Mouse (Mus musculus): ENCODE measurements around the gene Tymp.

The Tymp gene

DNA sequence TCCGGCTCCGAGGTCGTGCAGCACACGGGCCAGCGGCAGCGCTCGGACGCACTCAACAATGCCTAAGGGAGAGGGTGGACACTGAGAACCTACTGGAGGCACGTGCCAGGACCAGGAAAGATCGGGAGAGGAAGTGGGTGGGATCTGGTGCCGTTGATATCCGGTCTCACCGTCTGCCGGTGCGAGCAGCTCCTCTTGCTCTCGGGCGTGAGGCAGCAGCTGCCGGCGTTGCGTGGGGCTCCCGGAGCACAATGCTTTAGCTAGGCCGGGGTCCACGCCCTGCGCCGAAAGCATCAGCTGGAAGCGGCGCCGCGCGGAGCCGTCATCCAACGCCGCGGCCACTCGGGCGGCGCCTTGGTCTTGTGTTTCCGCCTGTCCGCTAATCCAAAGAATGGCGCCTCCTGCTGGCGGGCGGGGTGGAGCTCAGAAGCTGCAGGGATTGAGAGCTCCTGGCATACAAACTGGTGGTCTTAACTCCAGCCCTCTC, 3.0 kb downstream of the Tymp start, which contains the start of gene Sco2:
Sco2 (minus strand) TSS at position 85 of the 487 bp plus-strand sequence.
- peak; percentile 83 for DNase-seq (ENCODE audit: low spot score)

DNA sequence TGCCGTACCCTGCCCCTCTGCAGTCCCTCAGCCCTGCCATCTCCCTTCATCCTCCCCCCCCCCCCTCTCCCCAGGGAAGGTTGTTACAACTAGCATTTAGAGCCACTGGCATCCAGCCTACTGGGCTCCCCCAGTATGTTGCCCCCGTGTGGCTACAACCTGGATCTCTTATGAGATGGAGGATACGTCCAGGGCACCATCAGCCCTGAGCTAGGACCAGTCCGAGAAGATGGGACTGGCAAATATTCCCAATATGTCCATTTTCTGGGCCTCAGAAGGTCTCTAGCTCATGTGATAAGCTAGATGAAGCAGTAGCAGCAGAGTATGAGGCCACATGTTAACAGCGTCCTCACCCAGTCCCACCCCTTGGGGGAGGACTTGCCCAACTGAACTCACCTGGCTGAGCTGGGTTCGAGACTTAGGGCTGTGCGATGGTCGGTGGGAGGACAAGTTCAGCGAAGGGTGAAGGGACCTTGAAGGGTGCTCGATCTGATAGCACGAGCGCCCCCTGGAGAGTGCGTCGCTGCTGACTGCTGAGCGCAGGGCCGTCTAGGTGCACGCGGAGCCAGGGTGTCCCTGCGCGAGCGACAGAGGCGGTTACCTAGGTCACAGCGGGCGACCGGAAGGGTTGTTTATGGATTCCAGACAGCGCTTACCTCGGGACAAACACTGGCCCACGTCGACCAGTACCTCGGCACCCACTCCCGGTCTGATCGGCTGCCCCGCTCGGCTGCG, 3.6 kb downstream of the Tymp start:
- peak; percentile 88 for DNase-seq (ENCODE audit: low spot score)

DNA sequence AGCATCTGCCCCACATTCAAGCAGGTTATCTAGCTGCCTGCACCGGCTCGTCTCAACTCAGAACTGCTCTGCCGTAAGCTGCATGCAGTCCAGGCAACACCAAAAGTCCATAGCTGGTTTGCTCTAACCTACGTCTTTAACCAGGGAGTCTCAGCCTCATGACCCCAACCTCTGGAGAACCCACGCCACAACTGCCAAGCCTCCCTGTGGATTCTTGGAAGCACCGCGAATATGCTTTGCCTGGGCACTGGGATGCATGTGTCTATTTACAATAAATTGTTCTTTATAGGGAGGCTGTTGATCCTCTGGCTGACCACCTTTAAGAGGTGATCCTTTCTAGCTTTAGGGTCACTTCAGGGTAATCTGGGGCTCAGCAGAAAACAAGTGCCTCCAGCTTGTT, 4.3 kb downstream of the Tymp start:
- DNase-seq (ENCODE audit: low spot score), result no peak

DNA sequence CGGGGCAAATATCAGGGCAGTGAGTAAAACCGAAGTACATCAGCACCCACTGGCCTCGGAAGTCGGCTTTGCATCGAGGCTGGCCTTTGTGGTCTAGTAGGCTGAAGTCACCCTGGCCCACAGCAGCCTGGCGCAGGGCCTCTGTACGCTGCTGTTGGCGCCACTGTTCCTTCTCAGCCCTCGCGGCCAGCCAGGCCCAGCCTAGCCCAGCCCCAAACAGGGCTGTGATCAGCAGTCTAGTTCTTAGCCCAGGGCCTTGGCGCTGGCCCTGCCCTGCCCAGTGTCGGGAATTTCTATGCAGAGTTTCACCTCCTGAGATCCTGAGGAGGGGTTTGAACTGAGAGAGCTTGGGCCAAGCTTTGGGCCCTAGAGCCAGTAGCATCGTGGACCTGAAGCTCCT, 4.8 kb downstream of the Tymp start:
- no peak for DNase-seq (ENCODE audit: low spot score)

DNA sequence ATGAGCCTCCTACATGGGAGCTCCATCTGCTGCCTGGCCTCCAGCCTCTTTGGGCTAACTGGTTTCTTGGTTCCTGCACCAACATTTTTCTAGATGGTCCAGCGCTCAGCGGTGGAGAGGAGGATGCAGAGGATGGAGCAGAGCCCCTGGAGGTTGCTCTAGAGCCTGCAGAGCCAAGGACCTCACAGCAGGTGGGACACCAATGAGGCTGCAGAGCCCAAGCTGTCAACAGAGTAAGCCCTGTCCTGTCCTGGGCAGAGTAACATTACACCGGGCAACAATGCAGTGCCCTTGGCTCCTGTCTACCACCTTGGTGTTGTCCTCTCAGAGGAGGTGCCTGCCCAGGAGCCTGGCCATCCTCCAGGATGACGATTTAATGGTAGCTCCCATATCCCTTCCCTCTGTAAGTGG, 11.7 kb downstream of the Tymp start:
- DNase-seq (ENCODE audit: low spot score), result no peak

DNA sequence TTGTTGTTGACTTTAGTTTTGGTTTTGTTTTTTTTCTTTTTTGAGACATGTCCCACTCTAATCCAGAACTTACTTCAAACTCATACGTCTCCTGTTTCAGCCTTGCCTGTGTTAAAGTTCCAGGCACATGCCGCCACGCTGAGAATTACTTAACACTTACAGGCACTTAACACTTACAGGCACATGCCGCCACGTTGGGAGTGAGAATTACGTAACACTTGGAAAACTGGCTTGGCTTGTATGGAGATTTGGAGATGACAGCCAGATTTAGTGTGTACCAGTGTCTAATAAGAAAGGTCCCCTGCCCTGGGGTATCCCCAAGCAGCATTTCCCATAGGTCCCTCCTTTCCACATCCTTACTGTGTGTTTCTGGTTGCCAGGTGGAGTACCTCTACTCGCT, 13.8 kb downstream of the Tymp start:
- DNase-seq (ENCODE audit: low spot score), result no peak

DNA sequence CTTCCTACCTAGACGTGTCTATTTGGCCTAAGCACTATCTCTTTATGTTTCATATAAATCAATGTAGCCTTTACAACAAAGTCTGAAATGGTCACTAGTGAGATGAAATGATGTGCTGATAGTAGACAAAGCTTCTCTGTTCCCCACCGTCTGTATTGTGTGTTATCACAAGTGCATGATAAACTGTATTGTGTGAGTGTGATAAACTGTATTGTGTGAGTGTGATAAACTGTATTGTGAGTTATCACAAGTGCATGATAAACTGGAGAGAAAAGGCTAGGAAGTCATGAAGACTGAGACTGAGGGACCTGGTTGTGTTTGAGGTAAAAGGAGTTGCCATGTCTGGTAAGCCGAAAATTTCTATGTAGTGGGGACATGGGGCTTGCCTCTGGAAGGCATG, 18.1 kb downstream of the Tymp start:
- no peak for DNase-seq (ENCODE audit: low spot score)

DNA sequence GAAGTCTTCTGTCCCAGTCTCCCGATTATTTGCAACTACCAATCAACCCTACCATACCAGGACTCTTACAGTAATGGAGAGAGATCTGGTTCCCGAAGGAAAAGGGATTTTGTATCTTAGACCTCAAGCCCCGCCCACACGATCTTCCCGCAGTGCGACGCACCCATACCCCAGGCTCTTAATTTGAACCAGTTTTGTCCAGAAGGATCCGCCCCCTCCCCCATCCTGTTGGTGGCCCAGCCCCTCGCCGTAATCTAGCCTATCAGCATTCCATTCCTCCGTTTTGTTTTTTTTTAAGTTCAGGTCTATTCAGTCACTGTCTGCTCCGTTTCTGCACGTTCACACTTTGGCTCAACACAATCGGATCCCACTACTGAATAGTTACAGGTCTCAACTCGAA, 20.5 kb downstream of the Tymp start:
- peak; percentile 46 for DNase-seq (ENCODE audit: low spot score)

DNA sequence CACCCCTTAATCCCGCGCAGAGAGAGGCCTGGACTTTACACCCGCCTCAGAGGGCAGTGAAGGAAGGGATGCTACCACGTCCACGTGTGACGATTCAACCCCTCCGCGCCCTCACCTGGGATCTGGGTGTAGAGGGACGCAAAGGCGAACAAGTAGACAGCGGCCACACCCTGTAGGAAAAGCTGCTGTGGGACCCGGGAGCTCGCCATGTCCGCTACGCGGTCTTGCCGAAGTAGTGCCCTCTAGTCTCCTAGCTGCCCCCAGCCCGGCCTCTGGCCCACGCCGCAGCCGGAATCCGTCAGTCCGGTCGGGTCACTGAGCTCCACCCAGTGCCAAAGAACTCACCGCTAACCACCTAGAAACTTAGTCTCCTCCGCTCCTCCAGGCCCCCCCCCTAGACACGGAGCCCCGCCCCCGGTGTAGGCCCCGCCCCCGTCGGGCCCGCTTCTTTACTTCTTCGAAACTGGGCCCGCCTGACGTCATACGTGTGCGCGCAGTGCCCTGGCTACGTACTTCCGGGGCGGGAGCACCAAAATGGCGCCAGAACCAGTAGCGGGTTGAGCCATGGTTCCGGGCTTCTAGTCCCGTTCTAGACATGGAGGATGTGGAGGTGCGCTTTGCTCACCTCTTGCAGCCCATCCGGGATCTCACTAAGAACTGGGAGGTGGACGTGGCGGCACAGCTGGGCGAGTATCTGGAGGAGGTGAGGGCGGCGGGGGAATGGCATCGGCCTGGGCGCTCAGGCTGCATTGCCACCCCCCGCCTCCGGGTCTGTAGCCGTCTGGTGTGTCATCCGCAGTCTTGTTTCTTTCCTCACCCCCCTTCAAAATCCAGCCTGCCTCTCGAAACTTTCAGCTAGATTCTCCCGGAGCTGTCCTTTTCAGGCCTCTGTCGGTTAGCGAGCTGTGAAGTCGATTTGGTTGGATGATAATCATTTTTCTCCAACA, 21.3 kb downstream of the Tymp start, which contains the start of the genes Lmf2 and Ncaph2:
Lmf2 (minus strand) TSS at position 419 of the 947 bp plus-strand sequence.
Ncaph2 (plus strand) TSS at position 479 of the 947 bp plus-strand sequence.
- DNase-seq (ENCODE audit: low spot score), result peak; percentile 97

DNA sequence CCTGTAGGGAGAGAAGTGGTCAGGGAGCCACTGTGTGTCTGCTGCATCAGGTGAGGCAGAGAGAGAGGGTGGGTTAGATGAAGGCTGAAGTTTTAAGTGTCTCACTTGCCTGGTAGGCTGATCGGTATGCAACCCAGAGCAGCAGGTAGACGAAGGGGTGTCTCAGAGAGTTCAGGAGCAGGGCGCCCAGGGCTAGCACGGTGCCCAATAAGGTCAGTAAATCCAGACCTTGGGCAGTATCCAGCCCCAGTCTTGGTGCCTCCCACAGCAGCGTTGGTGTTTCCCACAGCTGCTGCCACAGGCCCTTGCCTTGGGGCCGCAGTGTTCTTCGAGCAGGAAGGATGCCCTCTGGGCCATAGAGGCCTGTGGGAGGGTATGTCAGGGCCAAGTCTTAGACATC, 22.4 kb downstream of the Tymp start:
- DNase-seq (ENCODE audit: low spot score), result no peak

DNA sequence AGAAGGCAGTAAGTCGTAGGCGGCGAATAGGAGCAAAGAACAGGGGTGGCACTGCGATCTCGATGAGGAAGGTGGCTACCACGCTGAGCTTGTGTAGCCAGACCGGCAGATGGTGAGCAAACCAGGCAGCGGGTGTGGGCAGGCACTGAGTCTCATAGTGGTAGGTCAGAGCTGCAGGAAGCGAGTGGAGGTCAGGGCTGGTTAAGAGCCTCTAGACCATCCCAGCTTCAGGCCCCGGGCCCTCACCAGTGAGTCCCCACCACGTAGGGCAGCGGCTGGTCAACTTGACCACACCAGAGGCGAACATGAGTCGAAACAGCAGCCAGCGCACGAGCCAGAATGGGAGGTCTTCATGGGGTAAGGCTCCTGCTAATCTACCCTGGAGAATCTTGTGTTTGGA, 23.0 kb downstream of the Tymp start:
- no peak for DNase-seq (ENCODE audit: low spot score)

DNA sequence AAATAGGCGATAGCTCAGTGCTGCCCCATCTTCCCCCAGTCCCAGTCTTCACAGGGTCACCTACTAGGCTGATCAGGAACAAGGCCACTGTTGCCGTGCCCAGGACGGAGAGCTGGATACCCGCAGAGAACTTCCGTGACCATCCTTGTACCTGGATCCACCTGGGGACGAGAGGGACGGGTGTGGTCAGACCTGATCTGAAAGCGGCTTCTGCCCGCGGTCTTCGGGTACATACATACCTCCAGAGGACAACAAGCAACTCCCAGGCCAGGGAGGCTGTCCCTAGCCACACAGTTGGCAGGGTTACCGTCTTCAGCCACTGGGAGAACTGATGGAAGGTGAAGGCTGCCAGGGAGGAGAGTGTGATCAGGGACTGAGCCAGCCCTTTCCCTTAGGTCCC, 24.0 kb downstream of the Tymp start:
- DNase-seq (ENCODE audit: low spot score), result no peak

DNA sequence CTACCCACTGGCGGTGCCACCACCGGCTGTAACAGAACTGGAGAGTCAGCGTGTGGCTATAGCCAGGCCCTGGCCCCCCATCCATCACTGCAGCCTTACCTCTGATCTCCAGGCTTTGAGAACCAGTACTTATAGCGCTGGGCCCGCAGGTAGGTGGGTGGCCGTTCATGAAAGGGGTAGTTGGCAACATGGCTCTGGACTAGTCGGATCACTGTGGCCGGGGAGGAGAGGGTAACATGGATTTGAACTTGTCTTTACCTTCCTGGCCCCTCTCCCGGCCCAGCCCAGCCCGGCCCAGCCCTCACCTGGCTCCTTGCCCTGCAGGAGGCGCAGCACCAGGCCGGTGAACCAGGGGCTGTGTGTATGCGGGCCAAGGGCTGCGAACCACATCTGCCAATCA, 24.8 kb downstream of the Tymp start:
- DNase-seq (ENCODE audit: low spot score), result no peak

DNA sequence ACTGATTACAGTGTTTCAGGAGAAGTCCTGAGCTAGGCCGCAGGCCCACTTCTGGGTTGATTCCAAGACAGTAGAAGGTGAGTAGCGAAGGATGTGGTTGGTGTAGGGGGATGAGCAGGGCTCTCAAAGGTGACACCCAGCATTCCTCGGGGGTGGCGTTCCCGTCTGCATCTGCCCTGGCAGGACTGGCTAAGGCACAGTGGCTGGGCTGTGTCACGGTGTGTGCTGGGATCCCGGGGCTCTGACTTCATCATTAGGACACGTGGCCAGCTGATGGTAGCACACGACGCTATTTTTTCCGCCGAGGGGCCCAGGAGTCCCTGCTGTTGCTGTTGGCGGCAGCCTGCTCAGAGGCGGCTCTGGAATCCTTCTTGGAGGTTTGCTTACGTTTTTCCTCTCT, 25.5 kb downstream of the Tymp start:
- no peak for DNase-seq (ENCODE audit: low spot score)

DNA sequence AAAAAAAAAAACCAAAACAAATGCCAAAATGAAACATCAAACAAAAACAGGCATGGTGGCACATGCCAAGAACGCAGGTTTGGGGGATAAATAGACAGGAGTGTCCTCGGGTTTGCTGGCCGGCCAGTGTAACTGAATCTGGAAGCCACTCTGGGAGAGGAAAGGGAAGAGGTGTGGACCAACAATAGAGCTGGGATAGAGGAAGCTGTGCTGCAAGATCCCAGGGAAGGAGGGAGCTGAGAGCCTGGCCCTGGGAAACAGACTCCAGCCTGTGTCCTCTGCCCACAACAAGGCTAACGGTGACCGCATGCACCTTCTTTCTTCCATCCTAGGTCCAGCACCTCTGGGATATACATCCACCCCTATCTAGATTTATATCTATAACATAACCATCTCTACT, 26.4 kb downstream of the Tymp start:
- no peak for DNase-seq (ENCODE audit: low spot score)

DNA sequence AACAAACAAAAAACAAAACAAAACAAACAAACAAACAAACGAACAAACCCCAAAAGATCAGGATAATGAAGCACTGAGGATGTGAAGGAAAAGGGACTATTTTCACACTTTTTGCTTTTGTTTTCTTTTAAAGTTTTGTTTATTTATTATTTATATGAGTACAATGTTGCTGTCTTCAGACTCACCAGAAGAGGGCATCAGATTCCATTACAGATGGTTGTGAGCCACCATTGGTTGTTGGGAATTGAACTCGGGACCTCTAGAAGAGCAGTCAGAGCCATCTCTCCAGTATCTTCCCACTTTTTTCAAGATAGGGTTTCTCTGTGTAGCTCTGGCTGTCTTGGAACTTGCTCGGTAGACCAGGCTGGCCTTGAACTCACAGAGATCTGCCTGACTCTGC, 33.5 kb downstream of the Tymp start:
- no peak for DNase-seq (ENCODE audit: low spot score)

DNA sequence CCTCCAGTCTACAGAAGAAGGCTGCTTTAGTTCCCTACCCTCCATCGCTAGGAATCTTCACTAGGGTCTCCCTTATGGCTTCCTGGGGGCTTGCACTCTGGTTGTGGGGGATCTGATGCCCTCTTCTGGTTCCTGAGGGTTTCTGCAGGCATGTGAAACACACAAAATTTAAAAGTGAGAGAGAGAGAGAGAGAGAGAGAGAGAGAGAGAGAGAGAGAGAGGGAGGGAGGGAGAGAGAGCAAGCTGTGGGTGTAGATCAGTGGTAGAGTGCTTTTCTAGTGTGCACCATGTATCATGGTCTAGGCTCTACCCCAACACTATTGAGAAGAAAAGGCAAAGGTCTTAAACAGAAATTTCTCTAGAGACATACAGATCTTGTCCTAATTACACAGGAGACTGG, 35.2 kb downstream of the Tymp start:
- DNase-seq (ENCODE audit: low spot score), result no peak

DNA sequence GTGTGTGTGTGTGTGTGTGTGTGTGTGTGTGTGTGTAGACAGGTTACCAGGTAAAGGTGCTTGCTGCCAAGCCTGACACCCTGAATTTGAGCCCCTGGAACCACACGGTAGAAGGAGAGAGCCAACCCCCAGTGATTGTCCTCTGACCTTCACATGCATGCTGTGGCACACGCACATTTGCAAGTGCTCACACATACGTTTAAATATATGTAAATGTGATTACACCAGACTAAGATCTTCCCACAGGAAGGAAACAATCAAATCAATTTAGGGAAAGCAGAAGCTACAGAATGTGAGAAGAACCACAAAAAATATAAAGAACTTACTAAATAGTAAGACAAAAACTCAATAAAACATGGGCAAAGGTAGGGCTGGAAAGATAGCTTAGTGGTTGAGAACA, 36.7 kb downstream of the Tymp start:
- DNase-seq (ENCODE audit: low spot score), result no peak

DNA sequence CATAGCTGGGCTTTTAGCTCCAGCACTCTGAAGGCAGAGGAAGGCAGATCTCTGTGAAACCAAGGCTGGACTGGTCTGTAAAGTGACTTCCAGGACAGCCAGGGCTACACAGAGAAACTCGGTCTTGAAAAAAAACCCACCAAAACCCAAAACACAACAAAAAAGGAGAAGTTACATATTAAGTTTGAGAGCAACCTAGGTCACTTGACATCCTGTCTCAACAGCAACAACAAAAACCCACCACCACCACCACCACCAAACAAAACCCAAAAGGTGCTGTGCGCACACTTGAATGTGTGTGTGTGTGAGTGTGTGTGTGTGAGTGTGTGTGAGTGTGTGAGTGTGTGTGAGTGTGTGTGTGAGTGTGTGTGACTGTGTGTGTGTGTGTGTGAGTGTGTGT, 37.1 kb downstream of the Tymp start:
- DNase-seq (ENCODE audit: low spot score), result no peak

DNA sequence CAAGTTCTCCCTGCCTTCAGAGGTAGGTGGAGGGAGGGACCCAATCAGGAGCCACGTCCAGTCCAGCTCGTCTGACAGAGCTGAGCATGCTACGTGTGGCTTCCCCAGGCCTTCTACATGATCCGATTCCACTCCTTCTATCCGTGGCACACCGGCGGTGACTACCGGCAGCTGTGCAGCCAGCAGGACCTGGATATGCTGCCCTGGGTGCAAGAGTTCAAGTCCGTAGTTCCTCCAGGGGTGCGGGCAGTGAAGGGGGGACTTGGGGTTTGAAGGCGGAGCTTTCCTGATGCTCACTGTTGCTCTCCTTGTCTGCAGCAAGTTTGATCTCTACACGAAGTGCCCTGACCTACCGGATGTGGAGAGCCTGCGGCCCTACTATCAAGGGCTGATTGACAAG, 40.4 kb downstream of the Tymp start:
- DNase-seq (ENCODE audit: low spot score), result no peak

DNA sequence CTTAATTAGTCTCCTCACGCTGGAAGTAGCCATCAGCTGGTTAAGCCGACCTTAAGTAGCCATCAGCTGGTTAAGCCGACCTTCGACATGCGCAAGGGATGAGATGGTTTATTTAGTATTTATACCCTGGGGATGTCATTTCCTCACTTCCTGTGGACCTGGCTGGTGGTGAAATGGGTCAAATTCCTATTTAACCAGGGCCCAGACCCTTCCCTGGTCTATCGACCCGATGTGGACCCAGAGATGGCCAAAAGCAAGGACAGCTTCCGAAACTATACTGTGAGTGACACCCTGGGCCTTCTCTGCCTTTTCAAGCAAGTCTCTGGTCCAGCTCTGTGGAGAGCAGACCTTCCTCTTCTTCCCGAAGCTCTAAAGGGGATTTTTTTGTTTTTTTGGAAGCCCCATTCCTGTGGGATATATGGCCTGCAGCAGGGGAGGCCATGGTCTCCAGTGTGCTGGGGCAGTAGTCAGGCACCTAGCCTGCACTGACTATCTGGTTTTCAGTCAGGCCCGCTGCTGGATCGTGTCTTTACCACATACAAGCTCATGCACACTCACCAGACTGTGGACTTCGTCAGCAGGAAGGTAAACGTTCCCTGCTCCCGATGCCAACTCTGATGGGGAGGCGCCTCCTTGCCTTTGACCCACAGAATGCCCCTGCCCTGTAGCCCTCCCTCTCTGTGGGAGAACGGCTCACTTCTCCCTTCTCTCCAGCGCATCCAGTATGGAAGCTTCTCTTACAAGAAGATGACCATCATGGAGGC, 41.9 kb downstream of the Tymp start:
- no peak for DNase-seq (ENCODE audit: low spot score)

DNA sequence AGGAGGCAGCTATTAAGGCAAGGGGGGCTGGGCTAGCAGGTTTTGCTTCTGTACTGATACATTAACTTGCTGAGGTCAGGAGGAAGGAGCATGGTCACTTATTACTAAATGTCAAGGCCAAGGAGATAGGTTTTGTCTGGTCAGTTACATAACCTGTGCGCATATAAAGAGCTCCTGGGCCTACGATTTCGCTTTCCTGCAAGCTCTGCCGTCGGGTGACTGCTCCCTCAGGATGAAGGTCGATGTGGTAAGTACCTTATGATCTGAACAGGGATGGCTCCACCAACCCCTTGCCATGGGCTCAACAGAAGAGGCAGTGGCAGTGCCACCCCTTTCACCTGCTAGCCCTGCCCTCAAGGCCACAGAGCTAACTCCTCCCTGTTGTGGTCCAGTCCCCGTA, 42.6 kb downstream of the Tymp start, which contains the start of gene Miox:
Miox (plus strand) TSS at position 128 of the 400 bp plus-strand sequence.
- DNase-seq (ENCODE audit: low spot score), result no peak
